Mouse (Mus musculus): Measurements from ENCODE around the gene B230118H07Rik.

DNA sequence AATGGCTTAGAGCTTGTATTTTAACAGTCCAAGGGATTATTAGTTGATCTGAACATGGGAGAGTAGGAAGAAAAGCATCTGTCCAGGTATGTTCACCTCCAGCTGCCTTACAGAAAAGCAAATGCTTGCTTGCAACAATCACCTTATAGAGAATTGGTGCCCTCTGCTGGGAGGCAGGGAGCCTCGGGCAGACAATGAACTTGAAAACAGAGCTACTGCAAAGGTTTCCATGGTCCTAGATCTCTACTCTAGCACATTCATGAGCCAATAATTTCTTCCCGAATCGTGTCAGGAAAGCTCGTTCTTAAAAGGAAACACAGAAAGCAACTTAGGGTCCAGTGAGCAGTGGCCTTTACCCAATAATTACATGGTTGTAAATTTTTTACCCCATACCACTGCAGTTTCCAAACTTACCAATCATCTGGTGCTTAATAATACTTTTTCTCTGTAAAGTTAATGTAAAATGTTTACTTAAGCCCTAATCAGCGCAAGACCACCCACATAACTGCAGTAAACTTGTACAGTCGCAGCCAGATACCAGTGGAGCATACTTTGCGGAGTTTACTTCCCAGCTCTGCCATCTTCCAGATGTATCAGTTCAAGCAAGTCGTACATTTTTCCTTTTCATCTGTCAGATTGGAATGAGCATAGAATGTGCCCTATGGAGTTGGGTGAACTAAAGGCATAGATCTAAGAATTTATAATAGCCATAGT is 105.5 kb downstream of the B230118H07Rik start:
- TF ChIP-seq POLR2A (IDR thresholded peaks at IDR 0.05; ENCODE audit: low read depth, low read length), result no peak
- TF ChIP-seq CTCF (IDR thresholded peaks at IDR 0.05; ENCODE audit: extremely low read depth, insufficient read length, insufficient replicate concordance, low read depth, low read length), result no peak
